Mouse (Mus musculus) MEL (cell line): Measurements from ENCODE around the gene Zfand2b. TPM values are rescaled to one million over a fixed set of nuclear protein-coding genes. Genes with fewer than 3 reads are reported as not detected.

Experiments
- DNase-seq: peaks from one replicate; pipeline ENCODE4 v3.0.0; 2011; ENCODE audit warnings: low read depth, low spot score
- H3K27ac ChIP-seq: 2 replicates; pipeline ENCODE4 v1.5.1; 2012; ENCODE audit warnings: low read depth, mild to moderate bottlenecking, control low read depth, low read length, moderate library complexity; ENCODE audit not compliant: control insufficient read depth
- H3K27me3 ChIP-seq, 2 experiments: fragments of 150-350 bp in 1 of 2; sonication (generic) in 1 of 2; 2 replicates each; pipeline ENCODE4 v1.6.1; 2012; ENCODE audit warnings: low read length in 2 of 2, mild to moderate bottlenecking in 2 of 2, improper control_type of control experiment in 1 of 2, moderate library complexity in 1 of 2; ENCODE audit not compliant: insufficient read depth in 2 of 2, control insufficient read depth in 1 of 2
- H3K36me3 ChIP-seq, 2 experiments: 2 replicates each; pipeline ENCODE4 v1.6.1; 2012 to 2014; ENCODE audit warnings: low read length in 2 of 2, improper control_type of control experiment in 1 of 2, inconsistent platforms in 1 of 2, mild to moderate bottlenecking in 1 of 2; ENCODE audit not compliant: insufficient read depth in 2 of 2, control insufficient read depth in 1 of 2
- H3K4me1 ChIP-seq, 2 experiments: fragments of 150-350 bp in 1 of 2; sonication (generic) in 1 of 2; 2 replicates each; pipeline ENCODE4 v1.6.1; 2012; ENCODE audit warnings: low read length in 2 of 2, improper control_type of control experiment in 1 of 2, mild to moderate bottlenecking in 1 of 2; ENCODE audit not compliant: insufficient read depth in 2 of 2, control insufficient read depth in 1 of 2
- H3K4me3 ChIP-seq, 2 experiments: fragments of 150-350 bp in 1 of 2; sonication (generic) in 1 of 2; 2 replicates each; pipeline ENCODE4 v1.5.1; 2012; ENCODE audit warnings: low read depth in 2 of 2, low read length in 2 of 2, mild to moderate bottlenecking in 2 of 2, moderate library complexity in 2 of 2, control low read depth in 1 of 2, improper control_type of control experiment in 1 of 2; ENCODE audit not compliant: control insufficient read depth in 1 of 2, insufficient read depth in 1 of 2
- H3K79me2 ChIP-seq: 2 replicates; pipeline ENCODE4 v1.6.1; 2012; ENCODE audit warnings: mild to moderate bottlenecking, low read length, moderate library complexity; ENCODE audit not compliant: control insufficient read depth, poor library complexity, insufficient read depth
- H3K9ac ChIP-seq: 2 replicates; pipeline ENCODE4 v1.6.1; 2012; ENCODE audit warnings: low read depth, mild to moderate bottlenecking, control low read depth, low read length, moderate library complexity; ENCODE audit not compliant: control insufficient read depth, poor library complexity, severe bottlenecking
- H3K9me3 ChIP-seq: fragments of 150-350 bp; sonication (generic); replicated peaks from 2 replicates; pipeline ENCODE4 v1.6.1; 2012; ENCODE audit warnings: mild to moderate bottlenecking, low read length, improper control_type of control experiment, moderate library complexity; ENCODE audit not compliant: insufficient read depth
- BHLHE40 ChIP-seq: IDR thresholded peaks from 2 replicates; pipeline ENCODE4 v1.6.1; 2012; ENCODE audit warnings: low read depth, mild to moderate bottlenecking, inconsistent platforms, low read length, improper control_type of control experiment, borderline replicate concordance
- CHD1 ChIP-seq: IDR thresholded peaks from 2 replicates; pipeline ENCODE4 v1.6.1; 2012; ENCODE audit warnings: low read depth, mild to moderate bottlenecking, inconsistent platforms, low read length, improper control_type of control experiment
- CHD2 ChIP-seq: IDR thresholded peaks from 2 replicates; pipeline ENCODE4 v1.6.1; 2011; ENCODE audit warnings: low read length, improper control_type of control experiment
- CTCF ChIP-seq, 3 experiments: IDR thresholded peaks in 2 of 3; conservative IDR thresholded peaks in 1 of 3; 2 replicates each; pipeline ENCODE4 v1.5.1; 2011 to 2012; ENCODE audit warnings: low read length in 3 of 3, low read depth in 2 of 3, mild to moderate bottlenecking in 2 of 3, improper control_type of control experiment in 1 of 3, inconsistent platforms in 1 of 3, mixed read lengths in 1 of 3, moderate library complexity in 1 of 3; ENCODE audit not compliant: control insufficient read depth in 1 of 3, insufficient read depth in 1 of 3, poor library complexity in 1 of 3, severe bottlenecking in 1 of 3
- GABPA ChIP-seq: IDR thresholded peaks from 2 replicates; pipeline ENCODE4 v1.6.1; 2012; ENCODE audit warnings: low read depth, mild to moderate bottlenecking, inconsistent platforms, low read length, improper control_type of control experiment, moderate library complexity
- HCFC1 ChIP-seq: IDR thresholded peaks from 2 replicates; pipeline ENCODE4 v1.6.1; 2012; ENCODE audit warnings: low read depth, mild to moderate bottlenecking, inconsistent platforms, low read length, improper control_type of control experiment, moderate library complexity
- KAT2A ChIP-seq: conservative IDR thresholded peaks from 2 replicates; pipeline ENCODE4 v1.6.1; 2012; ENCODE audit warnings: low read depth, low read length, improper control_type of control experiment, inconsistent platforms
- MAFK ChIP-seq: IDR thresholded peaks from 2 replicates; pipeline ENCODE4 v1.6.1; 2011; ENCODE audit warnings: low read depth, mild to moderate bottlenecking, low read length, improper control_type of control experiment, borderline replicate concordance
- MAX ChIP-seq: IDR thresholded peaks from 2 replicates; pipeline ENCODE4 v1.6.1; 2011; ENCODE audit warnings: low read length, improper control_type of control experiment
- MXI1 ChIP-seq: IDR thresholded peaks from 2 replicates; pipeline ENCODE4 v1.6.1; 2011; ENCODE audit warnings: mild to moderate bottlenecking, low read depth, low read length, improper control_type of control experiment
- MYB ChIP-seq: IDR thresholded peaks from 2 replicates; pipeline ENCODE4 v1.6.1; 2011; ENCODE audit warnings: mild to moderate bottlenecking, low read depth, low read length, improper control_type of control experiment
- MYC ChIP-seq: IDR thresholded peaks from 2 replicates; pipeline ENCODE4 v1.6.1; 2011; ENCODE audit warnings: low read depth, mild to moderate bottlenecking, low read length, improper control_type of control experiment, moderate library complexity
- NRF1 ChIP-seq: IDR thresholded peaks from 2 replicates; pipeline ENCODE4 v1.6.1; 2014; ENCODE audit warnings: low read depth, mild to moderate bottlenecking, inconsistent platforms, low read length, improper control_type of control experiment, moderate library complexity; ENCODE audit not compliant: poor library complexity, insufficient read depth, severe bottlenecking
- POLR2A ChIP-seq, 2 experiments: IDR thresholded peaks; 2 replicates each; pipeline ENCODE4 v1.6.1; 2011 to 2012; ENCODE audit warnings: low read length in 2 of 2, mild to moderate bottlenecking in 2 of 2, control low read depth in 1 of 2, improper control_type of control experiment in 1 of 2, low read depth in 1 of 2, moderate library complexity in 1 of 2; ENCODE audit not compliant: control insufficient read depth in 1 of 2, insufficient read depth in 1 of 2, poor library complexity in 1 of 2
- POLR2AphosphoS2 ChIP-seq: IDR thresholded peaks from 2 replicates; pipeline ENCODE4 v1.6.1; 2011; ENCODE audit warnings: low read length, improper control_type of control experiment
- POLR2AphosphoS5 ChIP-seq: IDR thresholded peaks from 2 replicates; pipeline ENCODE4 v1.6.1; 2012; ENCODE audit warnings: low read depth, borderline replicate concordance, mild to moderate bottlenecking, inconsistent platforms, low read length, moderate library complexity, mixed read lengths
- RCOR1 ChIP-seq: IDR thresholded peaks from 2 replicates; pipeline ENCODE4 v1.6.1; 2012; ENCODE audit warnings: low read depth, mild to moderate bottlenecking, inconsistent platforms, low read length, improper control_type of control experiment
- SIN3A ChIP-seq: IDR thresholded peaks from 2 replicates; pipeline ENCODE4 v1.6.1; 2012; ENCODE audit warnings: low read length, improper control_type of control experiment, inconsistent platforms
- SMC3 ChIP-seq: IDR thresholded peaks from 2 replicates; pipeline ENCODE4 v1.6.1; 2011; ENCODE audit warnings: low read depth, low read length, improper control_type of control experiment
- TAL1 ChIP-seq: IDR thresholded peaks from 2 replicates; pipeline ENCODE4 v1.6.1; 2012; ENCODE audit warnings: mild to moderate bottlenecking, inconsistent platforms, low read length, moderate library complexity, mixed read lengths
- TBP ChIP-seq: IDR thresholded peaks from 2 replicates; pipeline ENCODE4 v1.8.0; 2011; ENCODE audit warnings: low read depth, low read length, improper control_type of control experiment
- UBTF ChIP-seq: IDR thresholded peaks from 2 replicates; pipeline ENCODE4 v1.6.1; 2012; ENCODE audit warnings: low read depth, mild to moderate bottlenecking, inconsistent platforms, low read length, improper control_type of control experiment, moderate library complexity, borderline replicate concordance; ENCODE audit not compliant: insufficient read depth
- USF1 ChIP-seq: IDR thresholded peaks from 2 replicates; pipeline ENCODE4 v1.6.1; 2014; ENCODE audit warnings: low read depth, mild to moderate bottlenecking, inconsistent platforms, low read length, improper control_type of control experiment, moderate library complexity
- USF2 ChIP-seq, 2 experiments: IDR thresholded peaks; 2 replicates each; pipeline ENCODE4 v1.6.1; 2011 to 2012; ENCODE audit warnings: improper control_type of control experiment in 2 of 2, low read length in 2 of 2, borderline replicate concordance in 1 of 2, inconsistent platforms in 1 of 2, low read depth in 1 of 2, mild to moderate bottlenecking in 1 of 2; ENCODE audit not compliant: insufficient read depth in 1 of 2
- ZC3H11A ChIP-seq: IDR thresholded peaks from 2 replicates; pipeline ENCODE4 v1.6.1; 2012; ENCODE audit warnings: low read depth, mild to moderate bottlenecking, inconsistent platforms, low read length, improper control_type of control experiment
- ZKSCAN1 ChIP-seq: IDR thresholded peaks from 2 replicates; pipeline ENCODE4 v1.6.1; 2012; ENCODE audit warnings: low read depth, mild to moderate bottlenecking, inconsistent platforms, low read length, improper control_type of control experiment, moderate library complexity
- ZMIZ1 ChIP-seq: IDR thresholded peaks from 2 replicates; pipeline ENCODE4 v1.6.1; 2012; ENCODE audit warnings: low read depth, mild to moderate bottlenecking, inconsistent platforms, low read length, improper control_type of control experiment, moderate library complexity
- ZNF384 ChIP-seq: IDR thresholded peaks from 2 replicates; pipeline ENCODE4 v1.6.1; 2012; ENCODE audit warnings: low read depth, mild to moderate bottlenecking, inconsistent platforms, low read length, improper control_type of control experiment
- polyA plus RNA-seq, 2 experiments: library from polyadenylated mRNA; stranded (reverse) in 1 of 2; unstranded in 1 of 2; fragments of >175 nt in 1 of 2; fragments of >200 nt in 1 of 2; gene quantifications; 2 replicates each; pipeline versions ENCODE4 v1.2.1 to v1.2.4; 2012; ENCODE audit warnings: low replicate concordance in 2 of 2, low read depth in 1 of 2; ENCODE audit not compliant: insufficient read length in 2 of 2, insufficient read depth in 1 of 2, missing spikeins in 1 of 2
- total RNA-seq: library from RNA; depleted of rRNA; stranded (reverse); fragments of 300-350 nt; gene quantifications from 2 replicates; pipeline ENCODE4 v1.2.3, GENCODE M21; 2012

Gene Zfand2b
- total and polyA plus RNA-seq, 3 experiments, result 15.0 to 18.3 TPM; not detected in 1

GRCm38 (mm10) chr1:75141486-75142190, 26.8 kb upstream of the Zfand2b start (continued):
- TF ChIP-seq ZMIZ1 (no peak), MAX (no peak; the same call in 1 of the 2 replicates), CHD2 (no peak), UBTF (peak; percentile 96; the same call in 1 of the 2 replicates), NRF1 (peak; percentile 45; the same call in 1 of the 2 replicates), MAFK (no peak), KAT2A (no peak; the same call in 1 of the 2 replicates), MYC (no peak; the same call in none of the 2 replicates), BHLHE40 (0 out of 2 replicates have a peak, but pooled peaks have one; percentile 24), RCOR1 (no peak)

GRCm38 (mm10) chr1:75142301-75143261, 25.9 kb upstream of the Zfand2b start, which contains the start of the genes Cnppd1 and Retreg2:
Cnppd1 (minus strand) TSS chr1:75142711.
Retreg2 (plus strand) TSS chr1:75142778.
- H3K4me3 ChIP-seq, result peak within 1 kb of the TSS; percentile 88 to 94
- no peaks in the 10 kb centered on the region for H3K27me3 ChIP-seq
- no peaks in the 10 kb centered on the region for H3K9me3 ChIP-seq
- peaks cover 1 to 20% of the 10 kb centered on the region in 2 experiments; a peak in 3 of 4 replicates for H3K36me3 ChIP-seq
- peaks cover 38% of the 10 kb centered on the region for H3K79me2 ChIP-seq
- peak within 1 kb of the TSS; percentile 91 for H3K27ac ChIP-seq
- peak; percentile 97 for DNase-seq
- peaks cover 5 to 20% of the 10 kb centered on the region in 2 experiments for H3K4me1 ChIP-seq
- peak within 1 kb of the TSS; percentile 93 for H3K9ac ChIP-seq
- peak; percentile 80; the same call in 1 of the 2 replicates for TF ChIP-seq MXI1
- TF ChIP-seq NRF1, result peak; percentile 97
- 0 out of 2 replicates have a peak, but pooled peaks have one; percentile 59 for TF ChIP-seq POLR2AphosphoS5
- peak; percentile 81 for TF ChIP-seq HCFC1
- TF ChIP-seq GABPA, result no peak
- TF ChIP-seq TAL1, result no peak
- TF ChIP-seq SIN3A, result peak; percentile 91
- no peak for TF ChIP-seq MYB
- TF ChIP-seq CHD2, result no peak
- TF ChIP-seq CTCF (IDR thresholded peaks at IDR 0.05 in 2 of 3, conservative IDR thresholded peaks at IDR 0.05 in 1 of 3; ENCODE audit: control insufficient read depth in 1 of 3, insufficient read depth in 1 of 3, low read depth in 2 of 3, low read length in 3 of 3, poor library complexity in 1 of 3, severe bottlenecking in 1 of 3), result peak in 2 of 3 experiments; percentile 64 to 79; a peak in 5 of 6 replicates
- TF ChIP-seq SMC3, result no peak; the same call in 1 of the 2 replicates
- peak; percentile 97 for TF ChIP-seq USF1
- no peak for TF ChIP-seq ZC3H11A
- peak; percentile 77 for TF ChIP-seq TBP
- peak; percentile 77; the same call in 1 of the 2 replicates for TF ChIP-seq POLR2AphosphoS2
- peak; percentile 96 to 99 for TF ChIP-seq USF2 (IDR thresholded peaks at IDR 0.05; ENCODE audit: borderline replicate concordance in 1 of 2, insufficient read depth in 1 of 2, low read depth in 1 of 2, low read length in 2 of 2)
- TF ChIP-seq BHLHE40, result peak; percentile 93
- TF ChIP-seq CHD1, result no peak
- TF ChIP-seq UBTF, result no peak; the same call in 1 of the 2 replicates
- TF ChIP-seq ZNF384, result peak; percentile 89
- TF ChIP-seq ZKSCAN1, result no peak
- no peak; the same call in 1 of the 2 replicates for TF ChIP-seq MYC
- TF ChIP-seq POLR2A (IDR thresholded peaks at IDR 0.05; ENCODE audit: control insufficient read depth in 1 of 2, insufficient read depth in 1 of 2, low read depth in 1 of 2, low read length in 2 of 2, poor library complexity in 1 of 2), result peak; percentile 87 to 90
- TF ChIP-seq KAT2A, result no peak; the same call in 1 of the 2 replicates
- peak; percentile 12; the same call in 1 of the 2 replicates for TF ChIP-seq RCOR1
- no peak for TF ChIP-seq MAFK
